Mouse (Mus musculus) forebrain, embryonic 14.5 days (tissue): ENCODE data around the gene Gnb4. TPM values are rescaled to one million over a fixed set of nuclear protein-coding genes. Genes with fewer than 3 reads are reported as not detected.

Experiments
- ATAC-seq: fragments of 200-750 bp; cut with Nextera tagmentation; 2 replicates; pipeline ENCODE4 v1.8.0; 2017; ENCODE audit warnings: mild to moderate bottlenecking, moderate library complexity
- DNase-seq: peaks from one replicate; pipeline ENCODE4 v3.0.0-alpha.2; 2015; ENCODE audit warnings: low spot score
- H3K27ac ChIP-seq: fragments of 300-500 bp; sonication (generic); 2 replicates; pipeline ENCODE4 v1.5.1; 2014; ENCODE audit warnings: low read depth, mild to moderate bottlenecking, control low read depth, low read length, moderate library complexity
- H3K27me3 ChIP-seq: fragments of 300-500 bp; sonication (generic); replicated peaks from 2 replicates; pipeline ENCODE4 v1.6.1; 2014; ENCODE audit warnings: low read length, control low read depth, mixed read lengths; ENCODE audit not compliant: control insufficient read depth, insufficient read depth
- H3K36me3 ChIP-seq: fragments of 300-500 bp; sonication (generic); 2 replicates; pipeline ENCODE4 v1.6.1; 2014; ENCODE audit warnings: low read length, control low read depth; ENCODE audit not compliant: control insufficient read depth, insufficient read depth
- H3K4me1 ChIP-seq: fragments of 300-500 bp; sonication (generic); 2 replicates; pipeline ENCODE4 v1.6.1; 2014; ENCODE audit warnings: antibody characterized with exemption, low read length, control low read depth; ENCODE audit not compliant: control insufficient read depth, insufficient read depth
- H3K4me2 ChIP-seq: fragments of 300-500 bp; sonication (generic); 2 replicates; pipeline ENCODE4 v1.6.1; 2014; ENCODE audit warnings: mild to moderate bottlenecking, control low read depth, low read length
- H3K4me3 ChIP-seq: fragments of 300-500 bp; sonication (generic); 2 replicates; pipeline ENCODE4 v1.5.1; 2014; ENCODE audit warnings: low read depth, low read length, control low read depth
- H3K9ac ChIP-seq: fragments of 300-500 bp; sonication (generic); 2 replicates; pipeline ENCODE4 v1.6.1; 2014; ENCODE audit warnings: mild to moderate bottlenecking, low read length, control low read depth, moderate library complexity
- H3K9me3 ChIP-seq: fragments of 300-500 bp; sonication (generic); replicated peaks from 2 replicates; pipeline ENCODE4 v1.6.1; 2016; ENCODE audit warnings: low read length, control low read depth, mixed read lengths; ENCODE audit not compliant: control insufficient read depth
- WGBS: fragments of 180-500 bp; shearing (Covaris S2); extraction: QIAGEN DNeasy Blood & Tissue Kit; methylation state at CpG from one replicate; pipeline ENCODE4 v1.1.7; 2014; 5-methylcytosine and 5-hydroxymethylcytosine counted together
- polyA plus RNA-seq: library from polyadenylated mRNA; unstranded; fragments of >200 nt; fragmentation: Nextera tagmentation; extraction: Ambion mirVana; gene quantifications from 2 replicates; pipeline ENCODE4 v1.2.1, GENCODE M21; 2014

Gnb4 gene
- polyA plus RNA-seq, 1 experiment from 2014 or later: 73.0 TPM

DNA sequence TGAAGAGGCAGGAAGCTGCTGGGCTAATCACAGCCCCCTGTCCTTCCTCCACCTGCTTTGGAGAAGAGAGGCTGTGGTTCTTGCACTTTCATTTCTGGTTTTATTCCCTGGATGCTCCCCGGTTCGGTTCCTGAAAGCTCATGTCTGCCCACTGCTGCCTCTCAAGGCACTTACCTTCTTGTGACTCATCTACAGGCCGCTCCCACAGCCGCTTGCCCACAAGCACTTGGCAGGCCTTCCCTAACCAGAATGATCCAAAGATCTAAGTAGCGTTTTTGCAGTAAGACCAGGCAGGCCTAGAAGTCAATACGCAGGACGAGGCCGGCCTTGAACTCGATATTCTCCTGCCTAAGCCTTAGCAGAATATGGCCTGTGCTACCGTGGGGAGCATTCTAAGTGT lies 15.3 kb downstream of the Gnb4 start:
- Histone ChIP-seq H3K4me1 (no peaks in the 10 kb centered on the region), H3K9me3 (no peaks in the 10 kb centered on the region), H3K4me3 (no peak overlapping the region), H3K4me2 (no peak overlapping the region), H3K27me3 (no peaks in the 10 kb centered on the region), H3K9ac (no peak overlapping the region), H3K27ac (no peak overlapping the region), H3K36me3 (no peaks in the 10 kb centered on the region)
- WGBS: 96% methylated on average over 10 of the region's 10 CpGs
- ATAC-seq (no peak), DNase-seq (no peak)

DNA sequence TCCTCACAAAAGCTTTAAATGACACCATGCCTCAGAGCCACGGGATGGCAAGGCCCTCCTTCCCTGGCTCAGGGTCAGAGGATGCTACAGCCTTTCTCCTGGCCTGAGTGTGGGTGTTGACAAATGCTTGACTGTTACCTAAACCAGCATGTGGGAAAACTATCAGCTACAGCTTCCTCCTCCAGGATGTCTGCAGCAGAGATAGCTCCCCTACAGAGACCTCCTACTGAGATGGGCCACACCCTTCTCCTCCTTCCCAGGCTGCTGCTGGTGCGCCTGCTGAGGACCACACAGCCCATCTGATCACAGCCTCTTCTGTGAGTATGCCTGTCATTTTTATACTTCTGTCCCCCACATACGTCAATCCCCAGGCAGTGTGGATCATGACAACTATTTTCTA lies 17.1 kb downstream of the Gnb4 start:
- Histone ChIP-seq H3K4me1 (no peaks in the 10 kb centered on the region), H3K9ac (no peak overlapping the region), H3K9me3 (no peaks in the 10 kb centered on the region), H3K4me2 (no peak overlapping the region), H3K27me3 (no peaks in the 10 kb centered on the region), H3K36me3 (no peaks in the 10 kb centered on the region), H3K27ac (no peak overlapping the region), H3K4me3 (no peak overlapping the region)
- DNase-seq (no peak), ATAC-seq (no peak)
- 77% methylated on average over 3 of the region's 3 CpGs for WGBS

DNA sequence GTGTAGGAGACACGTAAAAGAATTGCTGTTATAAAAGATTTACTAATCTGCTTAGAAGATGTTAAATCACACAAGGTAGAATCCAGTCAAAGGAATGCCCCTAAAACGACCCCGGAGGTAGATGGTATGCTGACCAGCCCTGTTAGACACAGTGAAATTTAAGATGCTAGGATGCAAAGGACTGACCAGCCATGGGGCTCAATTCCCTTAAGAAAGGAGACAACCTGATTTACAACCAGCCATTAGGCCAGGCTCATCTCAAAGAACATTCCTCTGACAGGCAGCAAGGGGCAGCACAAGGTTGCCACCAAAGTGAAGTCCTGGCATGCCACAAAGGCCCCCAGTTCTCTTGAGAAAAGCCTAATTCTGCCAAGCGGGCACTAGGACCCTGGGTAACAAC lies 21.3 kb downstream of the Gnb4 start:
- H3K36me3 ChIP-seq: no peaks in the 10 kb centered on the region
- no peak overlapping the region for H3K4me3 ChIP-seq
- H3K9ac ChIP-seq: no peak overlapping the region
- no peaks in the 10 kb centered on the region for H3K9me3 ChIP-seq
- H3K4me1 ChIP-seq: no peaks in the 10 kb centered on the region
- ATAC-seq: no peak
- H3K27ac ChIP-seq: no peak overlapping the region
- H3K27me3 ChIP-seq: no peaks in the 10 kb centered on the region
- 88% methylated on average over 4 of the region's 4 CpGs for WGBS
- no peak overlapping the region for H3K4me2 ChIP-seq
- no peak for DNase-seq

DNA sequence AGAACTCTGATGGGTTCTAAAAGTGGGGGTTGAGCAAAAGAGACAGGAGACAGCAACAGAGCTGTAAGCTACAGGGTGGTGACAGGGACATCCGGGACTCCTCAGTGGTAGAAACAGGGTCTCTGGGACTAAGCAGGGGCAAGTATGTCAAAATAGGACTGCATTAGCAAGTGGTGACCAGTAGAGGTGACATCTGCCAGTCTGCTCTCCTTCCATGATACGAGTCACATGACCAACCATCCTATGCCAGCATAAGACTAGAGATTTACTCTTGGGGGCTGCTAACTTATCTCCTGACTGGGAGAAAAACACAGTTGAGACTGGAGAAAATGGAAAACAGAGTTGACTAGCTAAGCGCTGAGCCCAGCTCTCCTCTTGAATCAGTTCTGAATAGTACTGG lies 30.1 kb downstream of the Gnb4 start:
- WGBS: 93% methylated on average over 3 of the region's 3 CpGs
- Histone ChIP-seq H3K4me1 (no peaks in the 10 kb centered on the region), H3K27me3 (no peaks in the 10 kb centered on the region), H3K4me2 (no peak overlapping the region), H3K27ac (no peak overlapping the region), H3K9ac (no peak overlapping the region), H3K4me3 (no peak overlapping the region), H3K9me3 (no peaks in the 10 kb centered on the region), H3K36me3 (peaks cover 38% of the 10 kb centered on the region)
- no peak for DNase-seq
- no peak for ATAC-seq

DNA sequence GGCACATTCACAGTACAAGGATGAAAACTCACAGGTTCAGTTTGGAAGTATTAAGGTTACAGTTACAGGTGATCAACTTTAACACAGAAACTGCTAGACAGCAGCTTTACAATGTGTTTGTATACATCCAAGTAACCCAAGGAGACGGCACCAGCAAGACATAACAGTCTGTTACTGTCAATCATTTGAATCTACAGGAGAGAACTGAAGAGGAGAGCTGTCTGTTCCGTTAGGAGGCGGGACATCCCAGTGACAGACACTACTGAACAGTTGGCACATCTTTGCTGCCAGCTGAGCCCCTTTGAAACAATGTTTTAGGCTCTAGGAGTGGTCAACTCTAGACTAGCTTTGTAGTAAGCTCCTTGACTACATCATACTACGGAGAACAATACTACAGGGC lies 32.9 kb downstream of the Gnb4 start:
- H3K4me1 ChIP-seq: no peaks in the 10 kb centered on the region
- H3K36me3 ChIP-seq: peaks cover 43% of the 10 kb centered on the region
- H3K9ac ChIP-seq: no peak overlapping the region
- DNase-seq (peak; percentile 44), ATAC-seq (peak; percentile 66; the same call in 1 of the 2 replicates)
- WGBS: 82% methylated on average over 4 of the region's 4 CpGs
- H3K27me3 ChIP-seq: no peaks in the 10 kb centered on the region
- no peak overlapping the region for H3K27ac ChIP-seq
- no peak overlapping the region for H3K4me2 ChIP-seq
- no peaks in the 10 kb centered on the region for H3K9me3 ChIP-seq
- no peak overlapping the region for H3K4me3 ChIP-seq

DNA sequence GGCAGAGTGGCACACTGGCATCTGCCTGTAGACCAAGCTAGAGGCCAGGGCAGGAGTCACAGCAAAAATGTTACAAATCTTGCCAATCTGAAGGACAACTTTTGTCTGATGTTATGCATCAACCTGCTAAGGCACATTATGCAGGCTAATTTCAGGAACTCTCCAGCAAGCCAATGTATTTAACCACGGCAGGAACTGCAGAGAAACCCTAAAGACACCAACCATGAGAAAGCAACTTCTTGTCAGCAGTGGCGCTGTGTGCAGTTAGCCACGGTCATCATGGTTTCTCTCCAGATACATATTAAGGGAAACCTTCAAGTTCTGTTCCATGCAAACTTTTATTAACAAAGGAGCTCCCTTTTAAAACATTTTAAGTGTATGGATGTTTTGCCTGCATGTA lies 34.5 kb downstream of the Gnb4 start:
- Histone ChIP-seq H3K27me3 (no peaks in the 10 kb centered on the region), H3K4me1 (no peaks in the 10 kb centered on the region), H3K9me3 (no peaks in the 10 kb centered on the region), H3K9ac (no peak overlapping the region), H3K36me3 (peaks cover 45% of the 10 kb centered on the region), H3K4me3 (no peak overlapping the region), H3K4me2 (no peak overlapping the region), H3K27ac (no peak overlapping the region)
- ATAC-seq: no peak
- 95% methylated on average over 3 of the region's 3 CpGs for WGBS
- DNase-seq: no peak

DNA sequence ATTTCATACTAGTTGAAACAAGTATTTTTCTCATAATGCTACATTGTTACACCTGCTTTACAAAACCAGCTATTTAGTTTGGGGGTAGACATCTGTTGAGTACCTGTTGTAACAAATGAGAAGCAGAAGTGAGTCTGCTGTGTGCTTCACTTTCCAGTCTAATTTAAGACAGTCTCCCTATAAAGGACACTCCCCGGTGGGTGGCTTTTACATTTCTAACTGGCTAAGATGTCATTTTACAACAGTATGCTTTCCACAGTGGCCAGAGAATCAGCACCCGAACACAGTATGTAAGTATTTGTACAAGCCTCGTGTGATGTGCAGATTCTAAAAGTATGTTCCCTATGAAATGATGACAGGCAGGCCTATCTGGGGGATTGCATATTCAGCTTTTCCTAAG lies 35.6 kb downstream of the Gnb4 start:
- H3K36me3 ChIP-seq: peaks cover 45% of the 10 kb centered on the region
- 89% methylated on average over 3 of the region's 3 CpGs for WGBS

DNA sequence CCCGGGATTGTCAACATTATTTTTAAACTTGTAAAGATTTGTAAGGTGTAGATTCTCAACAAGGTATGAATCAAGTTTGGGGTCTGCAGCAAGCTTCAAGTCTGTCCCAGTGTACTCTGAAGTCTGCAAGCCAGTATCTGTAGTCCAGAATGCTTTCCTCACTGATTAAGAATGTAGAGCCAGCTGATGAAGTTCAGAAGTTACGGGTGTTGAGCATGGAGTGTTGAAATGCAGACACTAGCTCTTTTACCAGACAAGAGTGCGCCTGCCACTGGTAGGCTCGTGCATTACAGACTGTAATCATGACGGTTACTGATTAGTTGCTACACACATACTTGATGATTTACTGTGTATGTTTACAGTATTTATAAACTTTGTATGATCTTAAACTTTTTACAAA lies 37.6 kb downstream of the Gnb4 start:
- no peak overlapping the region for H3K27ac ChIP-seq
- 90% methylated on average over 5 of the region's 5 CpGs for WGBS
- H3K4me2 ChIP-seq: no peak overlapping the region
- no peak for ATAC-seq
- peaks cover 51% of the 10 kb centered on the region for H3K36me3 ChIP-seq
- H3K4me1 ChIP-seq: no peaks in the 10 kb centered on the region
- H3K27me3 ChIP-seq: no peaks in the 10 kb centered on the region
- H3K9ac ChIP-seq: no peak overlapping the region
- H3K4me3 ChIP-seq: no peak overlapping the region
- no peaks in the 10 kb centered on the region for H3K9me3 ChIP-seq
- DNase-seq: no peak

More for the DNA sequence above, 35.6 kb downstream of the Gnb4 start:
- Histone ChIP-seq H3K27ac (no peak overlapping the region), H3K4me1 (no peaks in the 10 kb centered on the region), H3K9me3 (no peaks in the 10 kb centered on the region), H3K4me3 (no peak overlapping the region), H3K27me3 (no peaks in the 10 kb centered on the region), H3K9ac (no peak overlapping the region), H3K4me2 (no peak overlapping the region)
- ATAC-seq (no peak), DNase-seq (no peak)

DNA sequence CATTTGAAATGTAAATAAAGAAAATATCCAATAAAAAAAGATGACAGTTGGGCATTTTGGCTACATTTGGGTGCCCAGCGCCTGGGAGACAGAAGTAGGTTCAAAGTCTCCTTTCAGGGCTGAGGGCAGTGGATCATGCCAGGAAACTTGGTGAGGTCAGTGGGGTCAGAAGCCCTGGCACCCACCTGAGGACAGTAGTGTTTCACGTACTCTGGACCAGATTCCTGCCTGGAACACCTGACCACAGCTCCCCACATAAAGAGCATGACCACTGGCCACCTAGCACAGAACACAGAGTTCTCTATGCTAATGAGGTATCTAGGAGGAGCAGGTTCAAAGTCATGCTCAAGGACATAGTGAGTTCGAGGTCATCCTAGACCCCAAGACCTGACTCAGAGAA lies 41.2 kb downstream of the Gnb4 start:
- Histone ChIP-seq H3K4me3 (no peak overlapping the region), H3K9me3 (no peaks in the 10 kb centered on the region), H3K4me1 (no peaks in the 10 kb centered on the region), H3K27me3 (no peaks in the 10 kb centered on the region), H3K4me2 (no peak overlapping the region), H3K36me3 (peaks cover 47% of the 10 kb centered on the region), H3K9ac (no peak overlapping the region), H3K27ac (no peak overlapping the region)
- ATAC-seq: no peak
- no peak for DNase-seq
- WGBS: 97% methylated on average over 3 of the region's 3 CpGs
